Mouse (Mus musculus): ENCODE measurements at regions not wholly inside any gene's neighbourhood (a gene's known extent, or its start where the extent isn't known, plus 50 kb on each side); places are given as distances from the start of the nearest gene placed in this dataset.

GRCm38 (mm10) chr13:51899319-51900042 lies 53.0 kb downstream of the Gadd45g start:
- DNase-seq = no peak
- intact Hi-C loops (cut with DNase I) = loop anchor here (5.0 kb wide), 1 partner anchor 123 kb away; no protein-coding TSS in a partner anchor

- intact Hi-C loops (cut with DNase I) = loop anchor here (5.0 kb wide), 1 partner anchor 122 kb away; no protein-coding TSS in a partner anchor
- no peak for DNase-seq
Measured at GRCm38 (mm10) chr13:51900043-51900440, 53.6 kb downstream of the Gadd45g start.

- DNase-seq = peak; percentile 81 to 82
- intact Hi-C loops (cut with DNase I) = loop anchor here (5.0 kb wide), 1 partner anchor 120 kb away; no protein-coding TSS in a partner anchor
Measured at GRCm38 (mm10) chr13:51902482-51903285, 56.2 kb downstream of the Gadd45g start.

GRCm38 (mm10) chr13:51903324-51903939 lies 57.0 kb downstream of the Gadd45g start:
- DNase-seq = no peak
- intact Hi-C loops (cut with DNase I) = loop anchor here (5.0 kb wide), 1 partner anchor 119 kb away; no protein-coding TSS in a partner anchor

GRCm38 (mm10) chr13:51905270-51905669 lies 58.8 kb downstream of the Gadd45g start:
- DNase-seq = no peak
- intact Hi-C loops (cut with DNase I) = no loop called here

- DNase-seq = no peak
- intact Hi-C loops (cut with DNase I) = no loop called here
Measured at GRCm38 (mm10) chr13:51906103-51906502, 59.6 kb downstream of the Gadd45g start.

- no peak for DNase-seq
- intact Hi-C loops (cut with DNase I) = no loop called here
Measured at GRCm38 (mm10) chr13:51908514-51908913, 62.0 kb downstream of the Gadd45g start.

- intact Hi-C loops (cut with DNase I) = no loop called here
- no peak for DNase-seq
Measured at GRCm38 (mm10) chr13:51911296-51911998, 65.0 kb downstream of the Gadd45g start.

GRCm38 (mm10) chr13:51912477-51912876 lies 66.0 kb downstream of the Gadd45g start:
- no peak for DNase-seq
- intact Hi-C loops (cut with DNase I) = no loop called here

- DNase-seq = no peak
- intact Hi-C loops (cut with DNase I) = no loop called here
Measured at GRCm38 (mm10) chr13:51912994-51913393, 66.5 kb downstream of the Gadd45g start.

- intact Hi-C loops (cut with DNase I) = no loop called here
- no peak for DNase-seq
Measured at GRCm38 (mm10) chr13:51916666-51917240, 70.3 kb downstream of the Gadd45g start.

- intact Hi-C loops (cut with DNase I) = no loop called here
- DNase-seq = no peak
Measured at GRCm38 (mm10) chr13:51917658-51918057, 71.2 kb downstream of the Gadd45g start.

- no peak for DNase-seq
- intact Hi-C loops (cut with DNase I) = no loop called here
Measured at GRCm38 (mm10) chr13:51918108-51918507, 71.6 kb downstream of the Gadd45g start.

GRCm38 (mm10) chr13:51918781-51919170 lies 72.3 kb downstream of the Gadd45g start:
- intact Hi-C loops (cut with DNase I) = no loop called here
- no peak for DNase-seq

GRCm38 (mm10) chr13:51919171-51919793 lies 72.8 kb downstream of the Gadd45g start:
- intact Hi-C loops (cut with DNase I) = no loop called here
- DNase-seq = no peak

GRCm38 (mm10) chr13:51919937-51920336 lies 73.5 kb downstream of the Gadd45g start:
- intact Hi-C loops (cut with DNase I) = no loop called here
- DNase-seq = no peak

- DNase-seq = no peak
- intact Hi-C loops (cut with DNase I) = no loop called here
Measured at GRCm38 (mm10) chr13:51920511-51921351, 74.3 kb downstream of the Gadd45g start.

GRCm38 (mm10) chr13:51921550-51921949 lies 75.1 kb downstream of the Gadd45g start:
- no peak for DNase-seq
- intact Hi-C loops (cut with DNase I) = no loop called here

- intact Hi-C loops (cut with DNase I) = no loop called here
- no peak for DNase-seq
Measured at GRCm38 (mm10) chr13:51926764-51927163, 80.3 kb downstream of the Gadd45g start.

Measured in gastrocnemius, postnatal 36 days (tissue).